Mouse (Mus musculus) stomach, postnatal 0 days (tissue): ENCODE data around the gene Gid8. TPM values are rescaled to one million over a fixed set of nuclear protein-coding genes. Genes with fewer than 3 reads are reported as not detected.
A peak's percentile ranks its signal among the peaks of the same experiment; 100 is the strongest.

Source experiments
- ATAC-seq: fragments of 200-750 bp; cut with Nextera tagmentation; 2 replicates; pipeline ENCODE4 v1.8.0; 2017; ENCODE audit not compliant: low FRiP score, low TSS enrichment
- DNase-seq: peaks from one replicate; pipeline ENCODE4 v3.0.0-alpha.2; 2016; ENCODE audit warnings: low spot score
- H3K27ac ChIP-seq: fragments of 300-500 bp; sonication (generic); replicated peaks from 2 replicates; pipeline ENCODE4 v1.5.1; 2014; ENCODE audit warnings: mild to moderate bottlenecking, control low read depth
- H3K27me3 ChIP-seq: fragments of 300-500 bp; sonication (generic); 2 replicates; pipeline ENCODE4 v1.6.1; 2014; ENCODE audit warnings: low read length; ENCODE audit not compliant: control insufficient read depth, insufficient read depth
- H3K36me3 ChIP-seq: fragments of 300-500 bp; sonication (generic); 2 replicates; pipeline ENCODE4 v1.6.1; 2014; ENCODE audit warnings: low read length, mixed read lengths; ENCODE audit not compliant: control insufficient read depth, insufficient read depth
- H3K4me1 ChIP-seq: fragments of 300-500 bp; sonication (generic); replicated peaks from 2 replicates; pipeline ENCODE4 v1.6.1; 2014; ENCODE audit warnings: antibody characterized with exemption; ENCODE audit not compliant: control insufficient read depth, insufficient read depth
- H3K4me2 ChIP-seq: fragments of 300-500 bp; sonication (generic); replicated peaks from 2 replicates; pipeline ENCODE4 v1.6.1; 2014; ENCODE audit warnings: low read depth, mild to moderate bottlenecking, control low read depth, moderate library complexity
- H3K4me3 ChIP-seq: fragments of 300-500 bp; sonication (generic); 2 replicates; pipeline ENCODE4 v1.5.1; 2014; ENCODE audit warnings: low read depth, low read length, control low read depth
- H3K9ac ChIP-seq: fragments of 300-500 bp; sonication (generic); 2 replicates; pipeline ENCODE4 v1.6.1; 2014; ENCODE audit warnings: mild to moderate bottlenecking, low read length, control low read depth, mixed read lengths
- H3K9me3 ChIP-seq: fragments of 300-500 bp; sonication (generic); 2 replicates; pipeline ENCODE4 v1.6.1; 2016; ENCODE audit warnings: low read length; ENCODE audit not compliant: control insufficient read depth
- CTCF ChIP-seq: IDR thresholded peaks from 2 replicates; pipeline ENCODE4 v1.5.1; 2016; ENCODE audit warnings: antibody characterized with exemption, low read depth, mild to moderate bottlenecking, moderate library complexity
- EP300 ChIP-seq: optimal IDR thresholded peaks from 2 replicates; pipeline ENCODE3; 2016; ENCODE audit warnings: antibody characterized with exemption
- WGBS: fragments of 180-500 bp; shearing (Covaris S2); extraction: QIAGEN DNeasy Blood & Tissue Kit; methylation state at CpG from one replicate; pipeline ENCODE4 v1.1.7; 2014; 5-methylcytosine and 5-hydroxymethylcytosine counted together
- polyA plus RNA-seq: library from polyadenylated mRNA; unstranded; fragments of >200 nt; fragmentation: Nextera tagmentation; extraction: Ambion mirVana; gene quantifications from 2 replicates; pipeline ENCODE4 v1.2.1, GENCODE M21; 2015

Gid8 gene
- polyA plus RNA-seq, 1 experiment from 2014 or later = 60.7 TPM

GRCm38 (mm10) chr2:180704591-180704990, 5.3 kb upstream of the Gid8 start:
- Histone ChIP-seq H3K27me3 (no peaks in the 10 kb centered on the region), H3K36me3 (no peaks in the 10 kb centered on the region), H3K4me2 (no peak overlapping the region), H3K4me1 (0 out of 2 replicates have a peak, but pooled peaks cover 7% of the 10 kb centered on the region), H3K9ac (no peak overlapping the region), H3K9me3 (no peaks in the 10 kb centered on the region), H3K4me3 (no peak overlapping the region), H3K27ac (peak overlapping the region; percentile 70; the same call in 1 of the 2 replicates)
- DNase-seq (peak; percentile 60), ATAC-seq (no peak)
- WGBS = 62% methylated on average over 8 of the region's 8 CpGs
- TF ChIP-seq CTCF (no peak), EP300 (no peak)

- no peak for DNase-seq
- H3K4me2 ChIP-seq = no peak overlapping the region
- 0 out of 2 replicates have a peak, but pooled peaks cover 3% of the 10 kb centered on the region for H3K4me1 ChIP-seq
- ATAC-seq = no peak
- peak overlapping the region; percentile 70; the same call in 1 of the 2 replicates for H3K27ac ChIP-seq
- H3K36me3 ChIP-seq = no peaks in the 10 kb centered on the region
- no peak overlapping the region for H3K9ac ChIP-seq
- TF ChIP-seq CTCF (no peak), EP300 (no peak)
- 68% methylated on average over 3 of the region's 3 CpGs for WGBS
- H3K27me3 ChIP-seq = no peaks in the 10 kb centered on the region
- no peaks in the 10 kb centered on the region for H3K9me3 ChIP-seq
- no peak overlapping the region for H3K4me3 ChIP-seq
Observed at GRCm38 (mm10) chr2:180705066-180705465, 4.9 kb upstream of the Gid8 start.

DNA sequence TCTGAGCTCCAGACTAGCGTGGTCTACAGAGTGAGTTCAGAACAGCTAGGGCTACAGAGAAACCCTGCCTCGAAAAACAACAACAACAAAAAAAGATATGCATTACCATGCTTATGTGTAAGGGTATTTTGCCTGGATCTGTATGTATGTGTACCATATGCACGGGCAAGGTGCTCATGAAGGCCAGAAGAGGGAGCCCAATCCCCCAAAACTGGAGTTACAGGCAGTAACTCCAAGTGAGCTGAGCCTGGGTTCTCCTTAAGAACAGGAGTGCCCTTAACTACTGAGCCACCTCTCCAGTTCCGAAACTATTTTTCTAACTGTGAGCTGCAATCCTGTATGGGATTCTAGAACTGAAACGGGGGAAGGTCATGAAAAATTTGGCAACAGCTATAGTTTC, 3.9 kb upstream of the Gid8 start:
- no peak for ATAC-seq
- no peak overlapping the region for H3K4me2 ChIP-seq
- no peaks in the 10 kb centered on the region for H3K27me3 ChIP-seq
- TF ChIP-seq CTCF = no peak; the same call in 1 of the 2 replicates
- no peak for TF ChIP-seq EP300
- peaks cover under 1% of the 10 kb centered on the region; the same call in 1 of the 2 replicates for H3K4me1 ChIP-seq
- H3K36me3 ChIP-seq = no peaks in the 10 kb centered on the region
- H3K4me3 ChIP-seq = no peak overlapping the region
- 88% methylated on average over 5 of the region's 5 CpGs for WGBS
- no peak for DNase-seq
- H3K9ac ChIP-seq = no peak overlapping the region
- no peak overlapping the region for H3K27ac ChIP-seq
- no peaks in the 10 kb centered on the region for H3K9me3 ChIP-seq

DNA sequence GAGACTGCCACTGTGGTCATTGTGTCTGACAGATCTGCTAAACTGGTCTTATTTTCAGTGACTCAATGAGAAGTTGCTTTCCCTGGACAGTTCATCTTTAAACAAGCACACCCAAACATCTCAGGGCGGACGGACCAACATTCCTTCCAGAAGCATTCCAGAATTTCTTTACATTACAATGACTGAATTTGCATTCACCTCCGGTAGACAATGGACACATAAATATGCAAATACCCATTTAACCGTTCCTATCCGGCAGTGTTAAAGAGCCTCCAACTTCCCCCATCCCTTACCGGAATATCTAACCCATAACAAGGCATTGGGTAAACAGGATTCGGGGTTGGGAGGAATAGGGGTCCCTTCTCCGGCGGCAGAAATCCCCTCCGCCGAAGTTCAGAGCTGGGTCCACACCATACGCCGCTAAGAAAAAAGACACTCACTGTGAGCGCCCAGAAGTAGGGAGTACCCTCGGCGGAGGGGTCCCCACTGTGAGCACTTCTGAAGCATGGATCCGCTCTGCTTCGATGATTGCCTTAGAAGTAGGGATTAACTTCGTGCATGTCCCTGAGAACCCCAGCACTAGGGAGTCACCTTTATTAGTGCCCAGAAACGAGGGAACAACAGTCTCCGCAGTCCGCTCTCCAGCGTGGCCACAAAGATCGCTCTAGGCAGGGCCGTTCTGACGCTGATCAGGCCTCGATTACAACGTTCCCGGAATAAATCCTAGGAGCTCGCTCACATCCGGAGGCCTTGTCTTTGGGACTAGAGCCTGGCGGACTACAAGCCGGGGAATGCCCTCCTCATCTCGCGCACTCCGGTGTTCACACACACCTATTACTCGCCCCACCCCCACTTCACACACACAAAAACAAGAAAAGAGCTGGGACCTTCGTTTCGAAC, 644 bp upstream of the Gid8 start:
- DNase-seq (no peak), ATAC-seq (peak; percentile 66)
- 2% methylated on average over 37 of the region's 39 CpGs for whole genome bisulfite sequencing

DNA sequence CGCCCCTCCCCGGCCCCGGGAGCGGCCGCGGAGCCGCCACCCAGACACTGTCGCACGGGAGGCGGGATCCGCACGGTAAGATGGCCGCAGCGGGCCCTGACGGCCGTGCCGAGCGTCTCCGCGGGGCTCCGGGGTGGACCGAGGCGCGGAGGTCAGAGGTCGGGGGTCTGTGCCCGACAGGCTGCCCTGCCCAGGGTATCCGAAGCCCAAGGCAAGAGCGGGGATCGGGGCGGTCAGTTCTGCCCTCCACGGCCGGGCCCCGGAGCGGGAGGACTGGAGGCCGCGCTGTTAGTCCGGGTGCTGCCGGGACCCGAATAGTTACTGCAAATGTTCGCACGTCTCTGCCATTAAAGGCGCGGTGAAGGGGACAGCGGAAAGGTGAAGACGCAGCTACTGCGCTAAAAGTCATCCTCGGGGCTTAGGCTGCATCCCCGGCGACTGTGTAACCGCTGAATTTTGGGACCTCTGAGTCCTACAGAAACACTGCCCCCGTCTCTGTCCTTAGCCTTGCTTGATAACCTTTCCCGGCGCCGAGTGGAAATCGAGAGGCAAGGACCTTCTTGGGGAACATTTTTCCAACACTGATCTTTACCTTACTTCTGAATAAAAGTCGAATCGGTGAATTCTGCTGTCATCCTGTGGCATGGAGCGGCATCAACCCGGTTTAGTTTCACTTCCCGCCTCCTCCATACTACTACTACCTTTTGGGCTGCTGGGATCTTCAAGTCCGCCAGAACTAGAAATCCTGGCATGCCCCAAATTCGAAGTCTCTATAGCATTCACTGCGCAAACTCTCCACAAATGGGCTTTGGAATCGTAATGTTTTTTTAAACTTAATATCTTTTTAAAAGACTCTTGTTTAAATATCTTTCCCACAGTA, 599 bp downstream of the Gid8 start:
- peak overlapping the region; percentile 100 for H3K9ac ChIP-seq
- peak overlapping the region; percentile 98 for H3K27ac ChIP-seq
- H3K4me3 ChIP-seq = peak overlapping the region; percentile 99
- no peak for DNase-seq
- H3K9me3 ChIP-seq = no peaks in the 10 kb centered on the region
- no peak for TF ChIP-seq CTCF
- TF ChIP-seq EP300 = peak; percentile 10
- ATAC-seq = no peak
- H3K4me2 ChIP-seq = peak overlapping the region; percentile 68
- H3K4me1 ChIP-seq = peaks cover 7% of the 10 kb centered on the region; the same call in 1 of the 2 replicates
- 1% methylated on average over 62 of the region's 64 CpGs for WGBS
- H3K36me3 ChIP-seq = peaks cover 6% of the 10 kb centered on the region
- no peaks in the 10 kb centered on the region for H3K27me3 ChIP-seq

More for the DNA sequence above, 644 bp upstream of the Gid8 start:
- H3K27ac ChIP-seq = peak overlapping the region; percentile 94
- H3K4me2 ChIP-seq = peak overlapping the region; percentile 82
- H3K4me1 ChIP-seq = peaks cover 7% of the 10 kb centered on the region; the same call in 1 of the 2 replicates
- H3K27me3 ChIP-seq = no peaks in the 10 kb centered on the region
- no peak for TF ChIP-seq EP300
- no peak for TF ChIP-seq CTCF
- peak overlapping the region; percentile 99 for H3K4me3 ChIP-seq
- H3K36me3 ChIP-seq = peaks cover 2% of the 10 kb centered on the region
- peak overlapping the region; percentile 91 for H3K9ac ChIP-seq
- H3K9me3 ChIP-seq = no peaks in the 10 kb centered on the region
